Mouse (Mus musculus) erythroblast, embryonic 14.5 days (primary cell): ENCODE measurements around the gene Nmnat1.

Experiments used
- GATA1 ChIP-seq: IDR thresholded peaks from 2 replicates; pipeline ENCODE4 v1.6.1; 2012; ENCODE audit warnings: low read length, inconsistent platforms, mixed read lengths
- TAL1 ChIP-seq: IDR thresholded peaks from 3 replicates; pipeline ENCODE4 v1.6.1; 2012; ENCODE audit warnings: low read length, inconsistent platforms, mixed read lengths

GRCm38 (mm10) chr4:149525811-149526210 is 40.8 kb upstream of the Nmnat1 start:
- TF ChIP-seq GATA1 (no peak), TAL1 (no peak)
